Mouse (Mus musculus) skeletal muscle tissue, adult 2 months (tissue): ENCODE data around the gene Tirap.
"Not testable (repeated sequence)": the region's sequence is repeated elsewhere in the genome, so short reads cannot be mapped to it uniquely, and the experiment has no call there.

ENCODE experiments used
- DNase-seq: peaks from one replicate; pipeline ENCODE4 v3.0.0-alpha.2; 2012; ENCODE audit warnings: low read depth, low spot score

Gene Tirap

DNA sequence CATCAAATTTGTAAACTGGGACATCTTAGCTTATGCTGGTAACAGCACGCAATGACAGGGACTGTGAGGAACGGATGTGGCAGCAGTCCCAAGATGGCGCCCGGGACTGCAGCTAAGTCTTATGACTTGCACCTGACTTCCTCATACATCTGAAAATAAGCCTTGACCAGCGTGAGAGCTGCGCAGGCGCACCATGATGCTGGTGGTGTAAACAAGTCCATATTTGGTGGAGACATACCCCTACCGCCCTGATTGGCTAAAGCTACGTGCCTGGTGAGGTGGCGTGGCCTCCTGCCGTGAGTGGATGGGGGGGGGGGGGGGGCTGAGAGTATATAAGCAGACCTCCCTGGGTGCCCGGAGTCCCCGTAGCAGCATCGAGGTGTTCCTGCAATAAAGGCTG, 52.8 kb downstream of the Tirap start:
- DNase-seq, result not testable (repeated sequence)

DNA sequence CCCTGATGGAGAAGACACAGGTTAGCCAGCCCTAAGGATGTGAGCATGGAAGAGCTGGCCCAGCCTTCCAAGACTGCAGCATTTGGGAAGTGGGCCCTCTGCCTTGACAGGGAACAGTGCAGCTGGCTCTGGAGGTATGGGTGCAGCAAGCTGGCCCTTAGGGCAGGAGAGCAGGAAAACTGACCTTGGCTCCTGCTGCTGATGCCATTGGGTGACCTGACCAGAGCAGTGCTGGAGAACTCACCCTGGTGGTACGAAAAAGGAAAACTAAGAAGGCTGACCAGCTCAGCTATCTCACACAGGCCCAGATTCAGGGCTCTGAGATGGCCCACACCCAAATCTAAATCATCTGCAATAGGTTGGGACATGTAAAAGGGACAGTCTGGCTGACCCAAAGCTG, 54.3 kb downstream of the Tirap start:
- no peak for DNase-seq

GRCm38 (mm10) chr9:35145118-35145517, 55.0 kb downstream of the Tirap start:
- DNase-seq, result no peak

DNA sequence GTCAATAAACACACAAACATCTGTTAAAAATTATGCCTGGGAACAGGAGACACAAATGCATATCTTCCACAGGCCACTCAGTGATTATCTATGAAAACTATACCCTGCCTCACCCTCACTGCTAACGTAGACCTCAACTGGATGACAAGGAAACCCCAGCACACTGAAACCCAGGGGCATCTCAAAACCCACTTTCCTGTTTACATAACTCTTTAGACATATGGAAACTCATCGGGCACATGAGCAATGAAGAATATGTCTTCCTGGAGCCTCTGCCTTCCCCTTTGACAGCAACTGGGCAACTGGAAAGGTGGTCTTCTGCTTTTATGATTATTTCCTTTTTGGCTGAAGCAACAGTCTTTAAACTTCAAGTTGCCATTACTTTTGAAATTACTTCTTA, 57.9 kb downstream of the Tirap start:
- DNase-seq, result no peak

DNA sequence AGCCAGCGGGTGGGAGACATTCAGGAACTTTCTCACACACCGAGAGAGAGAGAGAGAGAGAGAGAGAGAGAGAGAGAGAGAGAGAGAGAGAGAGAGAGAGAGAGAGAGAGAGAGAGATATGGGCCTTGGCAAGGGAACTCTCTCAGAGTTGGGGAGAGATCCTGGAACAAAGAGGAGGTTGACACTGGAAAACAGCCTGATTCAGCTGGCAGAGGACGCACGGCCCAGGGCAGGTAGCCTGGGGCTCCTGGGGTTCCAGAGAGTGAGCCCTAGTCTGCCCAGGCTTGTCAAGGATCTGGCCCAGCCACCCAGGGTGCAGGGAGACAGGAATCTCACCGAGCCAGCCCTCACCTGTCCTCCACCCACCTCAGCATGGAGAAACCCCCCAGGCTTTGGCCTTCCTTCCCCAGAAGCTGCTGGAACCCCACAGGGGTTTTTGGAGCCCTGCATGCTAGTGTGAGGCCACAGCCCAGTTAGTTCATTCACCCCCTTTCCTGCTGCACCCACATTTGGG, 60.8 kb downstream of the Tirap start:
- no peak for DNase-seq

DNA sequence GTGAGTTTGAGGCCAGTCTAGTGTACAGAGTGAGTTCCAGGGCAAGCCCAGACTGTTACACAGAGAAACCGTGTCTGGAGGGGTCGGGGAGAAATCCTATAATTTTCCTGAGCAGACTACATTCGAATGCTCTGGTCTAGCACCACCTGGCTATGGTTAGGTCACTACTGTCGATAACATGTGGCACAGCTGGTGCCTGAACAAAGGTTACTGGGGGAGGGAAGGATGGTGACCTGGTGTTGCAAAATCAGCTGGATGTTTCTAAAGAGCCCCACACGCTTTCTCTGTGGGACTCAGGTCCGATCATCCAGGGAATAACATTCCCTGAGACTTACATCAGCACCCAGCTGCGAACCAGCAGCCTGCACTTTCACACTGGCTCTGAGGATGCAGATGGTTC, 62.1 kb downstream of the Tirap start:
- DNase-seq, result no peak

DNA sequence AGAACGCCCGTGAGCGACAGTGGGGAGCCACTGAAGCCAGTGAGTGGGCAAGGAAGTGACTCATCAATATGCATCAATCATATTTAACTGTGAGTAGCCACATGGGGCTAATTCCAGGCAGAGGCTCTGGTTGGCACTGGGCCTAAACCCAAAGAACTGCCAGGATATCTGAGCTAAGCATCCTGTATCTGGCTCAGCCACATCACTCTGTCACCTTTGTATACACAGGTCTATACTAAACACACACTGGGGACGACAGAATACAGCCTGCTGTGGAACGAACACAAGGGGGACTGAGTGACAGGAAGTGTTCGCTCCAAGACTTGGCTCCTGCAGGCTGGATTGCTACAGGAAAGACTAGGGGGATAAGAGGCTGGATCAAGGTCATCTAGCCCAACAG, 64.5 kb downstream of the Tirap start:
- no peak for DNase-seq
